Mouse (Mus musculus): Measurements from ENCODE around the gene Gas7.

GRCm38 (mm10) chr11:67649971-67650707, 194.9 kb downstream of the Gas7 start:
- TF ChIP-seq CTCF (IDR thresholded peaks at IDR 0.05; ENCODE audit: low read depth) (peak; percentile 31; the same call in 1 of the 2 replicates), EP300 (IDR thresholded peaks at IDR 0.05; ENCODE audit: low read depth) (no peak)
